Mouse (Mus musculus): ENCODE measurements at regions not wholly inside any gene's neighbourhood (a gene's known extent, or its start where the extent isn't known, plus 50 kb on each side); places are given as distances from the start of the nearest gene placed in this dataset.
"Not testable (repeated sequence)": the region's sequence is repeated elsewhere in the genome, so short reads cannot be mapped to it uniquely, and the experiment has no call there.

DNA sequence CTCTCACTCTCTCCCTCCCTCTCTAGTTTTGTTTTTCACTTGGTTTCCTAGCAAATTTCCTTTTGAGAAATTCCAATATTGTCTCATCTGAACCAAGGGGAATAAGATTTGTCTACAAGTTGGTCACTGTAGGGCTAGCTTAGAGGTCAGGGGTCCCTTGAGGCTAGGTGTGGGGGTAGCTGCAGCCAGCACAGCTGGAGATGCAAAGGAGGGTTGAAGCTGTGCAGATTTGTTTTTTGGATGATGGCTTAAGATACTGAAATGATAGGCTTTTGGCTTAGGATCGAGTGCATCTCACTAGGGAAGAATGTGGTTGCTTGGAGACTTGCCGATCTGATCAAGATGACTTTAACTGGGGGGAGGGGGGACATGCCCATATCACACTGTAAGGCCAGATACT, 88.3 kb upstream of the Tmem28 start:
- DNase-seq = no peak

DNA sequence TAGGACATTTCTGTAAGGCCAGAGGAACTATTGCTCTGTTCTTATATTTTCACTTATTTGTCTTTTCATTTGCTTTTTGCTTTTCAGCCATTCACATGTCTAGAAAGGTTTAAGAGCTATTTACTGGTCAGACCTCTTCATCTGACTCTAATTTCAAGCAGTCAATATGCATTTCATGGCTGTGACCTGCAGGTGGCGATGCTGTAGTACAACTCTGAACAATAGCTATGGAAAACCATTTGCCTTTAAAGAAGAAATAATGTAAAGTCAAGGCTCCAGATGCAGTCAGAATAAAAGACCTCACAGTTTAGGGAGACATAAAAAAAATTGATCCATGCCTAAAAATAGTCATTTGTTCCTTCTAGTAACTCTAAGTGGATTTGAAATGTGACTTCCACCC, 95.7 kb upstream of the Tmem28 start:
- peak; percentile 24 for DNase-seq

DNA sequence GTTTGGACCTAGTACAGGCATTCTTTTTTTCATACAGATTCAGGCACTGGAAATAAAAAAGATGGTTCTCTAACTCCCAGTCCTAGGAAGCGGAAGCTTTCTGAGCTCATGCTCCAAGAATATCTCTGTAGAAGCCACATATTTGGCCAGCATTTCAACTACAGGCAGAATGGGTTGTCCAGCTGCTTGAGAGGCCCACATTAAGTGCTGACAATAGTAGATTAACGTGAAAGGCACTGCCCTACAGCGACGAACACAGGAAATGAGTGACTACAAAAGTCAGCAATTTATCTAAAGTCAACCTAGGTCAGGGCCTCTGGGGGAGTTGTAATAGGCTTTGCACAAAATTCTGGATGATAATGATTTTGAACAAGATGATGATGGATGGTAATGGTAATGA, 125.5 kb upstream of the Tmem28 start:
- DNase-seq = no peak

DNA sequence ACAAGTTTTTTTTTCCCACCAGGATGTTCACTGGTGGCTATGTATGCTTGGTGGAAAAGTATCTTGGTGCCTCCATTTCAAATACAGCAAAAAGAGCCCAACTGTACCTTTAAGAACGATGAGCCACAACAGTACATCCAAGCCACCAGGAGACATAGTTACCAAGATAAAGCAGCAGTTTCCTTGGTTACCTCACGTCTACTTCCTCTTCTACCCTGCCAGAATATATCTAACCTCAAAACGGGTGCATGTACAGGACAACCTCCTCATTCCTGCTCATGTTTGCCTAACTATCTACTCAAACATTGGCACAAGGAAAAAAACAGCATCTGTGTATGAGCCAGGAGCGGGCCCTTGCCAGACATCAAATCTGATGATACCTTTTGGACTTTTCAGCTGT, 129.8 kb upstream of the Tmem28 start:
- no peak for DNase-seq

DNA sequence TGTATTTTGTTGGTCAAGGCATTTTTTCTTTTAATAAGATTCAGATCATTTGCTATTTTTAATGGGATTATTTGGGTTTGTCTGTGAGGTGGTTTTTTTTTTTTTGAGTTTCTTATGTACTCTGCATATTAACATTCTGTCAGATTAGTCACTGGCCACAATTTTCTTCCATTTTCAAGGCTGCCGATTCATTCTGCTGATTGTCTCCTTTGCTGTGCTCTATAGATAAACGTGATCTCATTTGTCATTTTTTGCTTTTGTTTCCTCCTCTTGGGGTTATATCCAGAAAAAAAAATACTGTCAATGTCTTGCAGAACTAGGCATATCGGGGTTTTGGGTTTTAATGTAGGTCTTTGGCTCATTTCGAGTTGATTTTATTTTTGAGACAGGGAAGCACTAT, 131.1 kb upstream of the Tmem28 start:
- DNase-seq = no peak

DNA sequence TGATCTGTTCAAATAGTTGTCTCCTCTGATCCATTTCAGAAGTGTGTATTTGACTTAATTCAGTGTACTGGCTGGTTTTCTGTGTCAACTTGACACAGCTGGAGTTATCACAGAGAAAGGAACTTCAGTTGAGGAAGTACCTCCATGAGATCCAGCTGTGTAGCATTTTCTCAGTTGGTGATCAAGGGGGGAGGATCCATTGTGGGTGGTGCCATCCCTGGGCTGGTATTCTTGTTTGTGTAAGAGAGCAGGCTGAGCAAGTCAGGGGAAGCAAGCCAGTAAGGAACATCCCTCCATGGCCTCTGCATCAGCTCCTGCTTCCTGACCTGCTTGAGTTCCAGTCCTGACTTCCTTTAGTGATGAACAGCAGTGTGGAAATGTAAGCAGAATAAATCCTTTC, 138.3 kb upstream of the Tmem28 start:
- DNase-seq = not testable (repeated sequence)

DNA sequence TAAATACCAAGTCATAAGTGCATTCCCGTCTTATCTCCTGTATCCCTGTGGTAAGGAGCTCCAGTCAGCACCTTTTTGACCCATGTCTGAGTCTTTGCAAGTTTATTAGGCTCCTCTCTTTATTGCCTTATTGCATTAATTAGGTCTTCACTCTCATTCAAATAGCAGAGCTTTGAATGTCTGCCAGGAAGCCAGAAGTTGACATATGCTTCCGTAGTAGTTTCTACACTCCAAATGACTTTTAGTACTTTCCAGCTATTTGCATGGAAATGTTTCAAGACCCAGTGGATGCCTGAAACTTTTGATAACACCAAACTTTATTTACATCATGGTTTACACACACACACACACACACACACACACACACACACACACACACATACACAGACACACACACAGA, 153.2 kb upstream of the Tmem28 start:
- no peak for DNase-seq

DNA sequence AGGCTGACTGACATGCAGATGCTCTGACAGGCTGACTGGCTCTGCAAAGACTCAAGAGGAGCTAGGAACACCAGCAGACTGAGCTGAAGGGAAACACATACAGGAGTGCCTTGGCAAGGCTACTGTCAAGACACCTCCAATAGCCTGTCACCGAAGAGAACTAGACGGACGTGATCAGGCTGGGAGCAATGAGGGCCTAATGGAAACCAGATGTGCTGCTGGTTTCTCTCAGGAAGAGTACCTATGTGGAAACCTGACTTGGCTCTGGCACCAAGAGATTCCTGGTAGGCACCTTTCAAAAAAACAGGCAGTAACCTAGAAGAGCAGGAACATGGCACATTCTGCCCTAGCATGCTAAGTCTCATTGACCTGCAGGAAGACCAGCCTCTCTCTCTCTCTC, 158.3 kb upstream of the Tmem28 start:
- DNase-seq = no peak

DNA sequence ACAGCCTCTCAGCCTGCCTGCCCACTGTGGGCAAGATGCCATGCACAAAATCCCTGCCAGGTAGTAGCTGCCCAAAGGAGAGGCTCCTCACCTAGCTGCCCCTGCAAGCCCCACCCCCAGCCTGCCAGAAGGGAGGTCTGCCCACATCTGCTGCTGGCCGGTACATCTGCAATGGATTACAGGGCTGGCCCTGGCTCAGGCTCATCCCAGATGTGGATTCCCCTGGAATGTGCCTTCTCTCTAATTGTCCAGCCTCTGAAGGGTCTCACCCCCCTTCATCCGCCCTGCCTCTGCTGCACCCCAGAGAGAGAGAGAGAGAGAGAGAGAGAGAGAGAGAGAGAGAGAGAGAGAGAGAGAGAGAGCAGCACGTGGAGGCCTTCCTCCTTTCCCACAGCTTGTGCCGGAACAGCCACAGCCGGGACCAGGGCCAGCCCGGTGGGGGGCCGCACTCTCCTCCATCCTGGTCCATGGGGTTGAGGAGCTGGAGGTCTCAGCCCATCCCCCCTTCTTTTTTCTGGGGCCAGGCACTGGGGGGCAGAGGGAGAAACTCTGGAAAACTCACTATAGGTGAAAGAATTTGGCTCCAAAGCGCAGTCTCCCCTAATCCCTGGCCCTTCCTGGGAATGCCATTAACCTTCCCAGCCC, 161.2 kb upstream of the Tmem28 start:
- DNase-seq = no peak

DNA sequence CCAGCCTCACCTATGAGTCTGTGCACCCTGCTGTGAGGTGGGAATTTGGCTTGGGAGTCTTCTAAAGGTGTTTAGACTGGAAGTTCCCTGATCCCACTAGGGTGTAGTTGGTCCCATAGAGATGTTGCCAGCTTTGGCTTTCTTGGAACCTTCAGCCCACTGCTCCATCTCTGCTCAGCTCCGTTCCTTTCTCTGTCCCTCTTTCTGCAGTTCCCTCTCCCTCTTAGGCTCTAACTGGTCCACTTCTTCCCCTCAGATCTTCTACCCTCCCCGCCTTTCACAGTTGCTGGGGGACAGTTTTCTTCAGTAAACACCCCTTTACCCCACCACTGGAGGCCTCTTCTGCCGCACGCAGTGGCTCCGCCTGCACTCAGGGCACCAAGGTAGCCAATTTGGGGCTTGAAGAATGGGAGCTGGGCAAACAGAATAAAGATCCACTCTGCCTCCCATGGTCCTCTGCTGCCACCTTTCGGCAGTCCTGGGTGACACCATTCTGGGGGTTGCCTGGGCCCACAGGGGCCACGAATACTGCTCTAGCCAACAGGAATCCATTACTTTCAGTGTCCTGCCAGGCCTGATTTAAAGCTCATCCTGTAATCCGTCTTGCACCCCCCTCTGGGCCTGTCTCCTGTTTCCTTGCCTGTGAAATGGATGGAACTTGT, 162.9 kb upstream of the Tmem28 start:
- DNase-seq = peak; percentile 30

DNA sequence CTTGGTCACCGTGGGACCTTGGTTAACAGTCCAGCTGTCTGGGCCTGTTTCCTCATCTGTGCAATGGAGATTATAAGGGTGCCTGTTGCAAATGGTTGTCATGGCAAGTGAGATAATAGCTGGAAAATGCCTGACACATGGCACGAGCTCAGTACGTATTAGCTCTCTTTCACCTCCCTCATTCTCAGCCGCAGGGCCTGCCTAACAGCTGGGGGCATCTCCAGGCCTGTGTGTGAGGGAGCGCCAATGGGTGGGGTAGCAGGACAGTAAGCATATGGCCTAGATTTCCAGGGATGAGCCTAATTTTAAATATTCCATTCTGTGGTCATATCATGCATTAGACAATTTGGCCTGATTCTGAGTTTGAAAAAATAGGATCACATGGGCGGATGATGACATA, 163.8 kb upstream of the Tmem28 start:
- DNase-seq = no peak

DNA sequence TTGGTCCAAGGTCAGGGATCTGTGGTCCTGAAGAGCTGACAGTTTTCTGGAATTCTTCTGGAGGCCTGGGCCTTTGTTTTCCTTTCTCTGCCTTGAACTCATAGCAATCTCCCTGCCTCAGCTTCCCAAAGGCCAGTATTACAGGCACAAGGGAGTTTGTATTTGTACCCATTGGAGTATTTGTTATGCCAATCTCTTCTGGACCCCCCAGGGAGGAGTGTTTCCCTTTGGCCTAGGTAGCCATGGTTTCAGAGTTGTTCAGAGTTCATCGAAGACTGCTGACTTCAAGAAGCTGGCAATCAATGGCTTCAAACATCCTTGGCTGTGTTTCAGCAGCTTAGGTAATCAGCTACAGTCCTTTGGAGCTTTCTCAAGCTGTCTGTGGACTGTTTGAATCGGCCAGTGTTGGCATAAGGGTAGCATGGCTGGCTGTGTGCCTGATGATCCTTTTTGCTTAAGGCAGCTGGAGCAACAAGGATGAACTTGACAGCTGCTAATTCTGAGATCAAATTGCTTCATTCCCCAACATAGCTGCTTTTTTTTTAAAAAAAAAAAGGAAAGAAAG, 161.2 kb upstream of the Pja1 start:
- no peak for DNase-seq

DNA sequence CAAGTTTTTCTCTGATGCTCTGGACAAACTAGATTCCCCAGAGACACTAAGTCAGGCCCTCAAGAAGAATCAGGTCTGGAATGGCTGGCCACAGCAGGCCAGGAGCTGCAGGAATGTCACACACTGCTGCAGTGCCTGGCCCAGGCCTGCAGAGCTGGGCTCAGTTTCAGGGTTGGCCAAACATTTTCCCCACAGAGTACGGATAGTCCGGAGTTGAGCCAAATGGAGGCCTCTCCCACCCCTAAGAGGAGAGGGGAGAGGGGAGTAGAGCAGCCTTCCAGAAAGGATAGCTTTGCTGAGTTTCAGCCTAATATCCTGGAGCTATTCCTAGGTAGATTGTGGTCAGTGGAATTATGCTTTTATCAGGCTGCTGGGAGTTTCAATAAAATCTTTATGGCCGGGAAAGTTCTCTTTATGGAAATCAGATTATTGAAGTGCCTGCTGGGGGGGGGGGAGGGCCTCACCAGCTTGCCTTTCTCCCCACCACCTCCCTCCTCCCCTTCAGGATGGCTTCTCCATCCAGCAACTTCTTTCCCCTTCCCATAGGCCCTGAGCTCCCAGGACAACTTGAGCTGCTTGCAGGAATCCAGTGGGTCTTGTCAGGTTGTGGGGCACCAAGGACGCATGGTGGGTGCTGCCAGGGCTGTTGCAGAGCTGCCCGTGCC, 153.6 kb upstream of the Pja1 start:
- DNase-seq = no peak

DNA sequence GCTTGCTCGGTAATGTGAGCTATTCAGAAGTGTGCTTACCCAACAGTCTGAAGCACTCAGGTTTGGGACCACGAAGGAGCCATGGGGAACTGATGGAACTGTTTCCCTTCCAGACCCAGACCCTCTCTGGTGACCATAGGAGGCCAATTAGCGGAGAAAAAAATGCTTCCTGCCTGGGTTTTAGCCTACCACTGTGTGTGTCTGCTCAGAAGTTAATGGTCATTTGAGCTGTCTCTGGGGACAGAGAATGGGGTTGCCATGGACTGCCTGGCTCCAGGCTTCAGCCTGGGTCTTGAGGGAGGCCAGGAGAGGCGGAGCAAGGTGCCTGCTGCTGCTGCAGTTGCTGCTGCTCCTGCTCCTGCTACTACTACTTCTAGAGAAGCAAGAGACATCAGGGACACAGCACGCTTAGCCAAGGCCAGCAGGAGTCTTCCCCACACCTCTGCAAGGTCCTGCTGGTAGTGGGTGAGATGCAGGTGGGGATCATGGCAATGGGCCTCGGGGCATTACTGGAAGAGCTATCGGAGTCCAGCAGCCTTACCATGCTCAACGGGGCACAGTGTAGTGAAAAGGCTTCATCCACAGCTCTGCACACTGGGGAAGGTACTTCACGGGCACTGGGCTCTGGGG, 141.2 kb upstream of the Pja1 start:
- DNase-seq = no peak

DNA sequence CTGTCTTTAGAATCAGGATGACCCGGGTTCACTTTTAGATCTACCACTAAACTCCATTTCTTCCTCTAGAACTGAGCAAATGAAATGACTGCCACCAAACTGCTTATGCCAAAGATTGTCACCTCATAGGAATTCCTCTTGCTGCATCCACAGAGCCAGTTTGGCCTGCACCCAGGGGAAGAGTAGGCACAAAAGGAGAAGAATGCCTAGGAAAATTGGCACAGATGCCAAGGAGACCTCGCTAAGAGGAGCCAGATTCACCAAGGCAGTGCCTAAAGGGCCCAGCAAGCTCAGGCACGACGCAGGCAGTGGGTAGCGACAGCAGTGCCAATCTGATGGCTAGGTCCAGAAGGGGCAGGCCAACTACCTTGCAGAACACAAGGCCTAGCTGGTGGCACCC, 139.0 kb upstream of the Pja1 start:
- no peak for DNase-seq

DNA sequence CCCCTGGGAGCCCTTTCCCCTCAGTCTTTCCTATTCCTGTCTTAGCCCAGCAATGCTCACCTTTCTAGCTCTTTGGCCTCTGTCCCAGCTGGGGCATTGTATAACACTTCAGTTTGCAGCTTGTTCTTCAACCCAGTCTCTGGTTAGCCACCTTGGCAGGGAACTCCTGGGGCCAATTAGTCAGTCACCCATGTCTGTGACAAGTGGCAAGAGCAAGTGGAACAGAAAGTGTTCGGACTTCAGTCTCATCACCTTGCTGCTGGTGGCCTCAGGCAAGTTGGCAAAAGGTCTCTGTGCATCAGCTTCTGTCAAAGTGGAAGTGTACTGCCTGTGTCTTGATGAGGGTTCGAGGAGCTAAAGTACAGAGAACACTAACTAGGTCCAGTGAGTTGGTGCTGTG, 138.5 kb upstream of the Pja1 start:
- DNase-seq = no peak

DNA sequence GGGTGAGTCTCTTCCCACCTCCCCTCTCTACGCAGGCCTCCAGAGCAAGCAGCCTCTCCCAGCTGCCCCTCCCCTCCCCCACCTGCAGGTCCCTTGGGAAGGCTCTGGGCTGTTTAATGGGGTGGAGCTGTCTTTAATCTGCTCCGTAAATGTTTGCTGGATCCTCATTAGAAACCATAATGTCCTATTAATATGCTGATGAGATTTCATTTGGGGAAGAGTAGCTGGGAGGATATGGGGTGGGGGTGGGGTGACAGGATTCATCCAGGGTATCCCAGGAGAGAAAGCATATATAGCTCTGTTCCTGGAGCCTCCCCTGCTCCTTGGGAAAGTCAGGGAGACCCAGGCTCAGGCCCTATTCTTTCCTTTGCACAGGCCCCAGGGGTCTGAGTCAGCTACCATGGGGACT, 137.2 kb upstream of the Pja1 start:
- DNase-seq = no peak

DNA sequence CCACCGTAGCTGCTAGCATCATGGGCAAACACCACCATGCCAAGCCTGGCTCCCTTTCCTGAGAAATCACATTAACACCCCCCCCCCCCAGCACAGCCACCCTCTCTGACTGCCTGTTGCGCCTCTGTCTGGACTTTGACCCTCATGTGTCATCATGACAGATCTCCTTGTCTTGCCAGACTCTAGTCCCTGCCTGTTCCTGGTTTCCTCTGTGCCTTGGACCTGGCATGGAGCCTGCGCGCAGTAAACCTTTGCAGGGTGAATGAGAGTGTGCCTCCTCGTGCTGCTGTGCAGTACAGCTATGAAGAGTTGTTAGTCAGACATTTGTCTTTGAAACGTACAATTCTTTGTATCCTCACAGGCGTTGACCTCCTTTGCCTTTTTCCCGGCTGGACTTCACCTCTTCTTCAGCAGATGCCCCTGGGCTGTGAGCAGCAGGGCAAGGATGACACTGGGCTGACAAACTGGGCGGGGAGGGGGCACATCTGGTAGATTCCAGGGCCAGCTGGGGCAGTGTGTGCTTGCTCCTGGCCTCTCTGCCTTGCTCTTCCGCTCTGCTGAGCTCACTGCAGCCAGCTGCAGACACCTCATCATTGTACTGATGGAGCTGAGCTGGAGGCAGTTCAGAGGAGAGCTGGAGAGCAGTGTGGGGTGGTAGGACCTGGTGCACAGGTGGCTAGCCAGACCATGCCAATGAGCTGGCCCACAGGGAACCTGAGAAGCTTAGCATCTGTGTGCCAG, 134.2 kb upstream of the Pja1 start:
- DNase-seq = no peak

DNA sequence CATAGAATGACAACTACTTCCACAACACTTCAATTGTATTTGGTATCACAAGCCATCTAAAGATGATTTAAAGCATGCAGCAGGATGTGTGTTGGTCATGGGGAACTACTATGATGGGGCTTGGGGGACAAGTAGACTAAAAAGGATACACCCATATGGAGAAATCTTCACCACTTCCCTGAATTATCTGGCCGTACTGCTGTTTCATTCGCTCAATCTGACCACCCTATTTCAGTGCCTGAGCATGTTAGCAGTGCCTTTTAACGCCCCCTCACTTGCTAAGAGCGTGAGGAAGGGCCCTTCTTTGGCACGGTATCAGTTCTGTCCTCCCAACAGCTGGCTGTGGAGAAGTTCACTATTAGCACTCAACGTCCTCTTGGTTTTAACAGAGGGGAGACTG, 132.6 kb upstream of the Pja1 start:
- no peak for DNase-seq

DNA sequence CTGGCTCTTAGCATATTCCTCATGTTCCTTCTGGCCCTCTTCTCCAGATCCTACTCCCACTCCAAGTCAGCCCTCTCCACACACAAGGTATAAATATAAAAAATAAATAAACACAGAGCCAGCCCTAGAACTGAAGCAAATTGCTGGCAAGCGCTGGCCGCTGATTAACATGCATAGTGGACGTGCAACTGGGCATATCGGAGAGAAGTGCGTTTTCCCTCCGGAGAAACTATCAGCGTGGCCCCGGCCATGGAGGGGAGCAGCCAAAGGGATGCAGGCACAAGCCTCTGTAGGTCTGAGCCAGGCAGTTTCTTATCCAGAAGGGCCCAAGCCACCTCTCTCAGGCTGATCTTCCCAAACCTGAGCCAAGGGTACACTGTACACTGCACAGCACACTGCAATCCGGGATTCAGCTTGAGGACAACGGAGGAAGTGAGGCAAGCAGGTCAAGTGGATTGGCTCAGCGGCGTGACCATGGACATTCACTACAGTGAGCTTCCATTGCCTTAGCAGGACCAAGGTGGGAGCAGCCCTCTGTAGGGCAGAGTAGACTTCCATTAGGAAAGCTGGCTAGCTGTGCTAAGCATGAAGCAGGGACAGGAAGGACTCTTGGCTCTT, 131.3 kb upstream of the Pja1 start:
- no peak for DNase-seq

DNA sequence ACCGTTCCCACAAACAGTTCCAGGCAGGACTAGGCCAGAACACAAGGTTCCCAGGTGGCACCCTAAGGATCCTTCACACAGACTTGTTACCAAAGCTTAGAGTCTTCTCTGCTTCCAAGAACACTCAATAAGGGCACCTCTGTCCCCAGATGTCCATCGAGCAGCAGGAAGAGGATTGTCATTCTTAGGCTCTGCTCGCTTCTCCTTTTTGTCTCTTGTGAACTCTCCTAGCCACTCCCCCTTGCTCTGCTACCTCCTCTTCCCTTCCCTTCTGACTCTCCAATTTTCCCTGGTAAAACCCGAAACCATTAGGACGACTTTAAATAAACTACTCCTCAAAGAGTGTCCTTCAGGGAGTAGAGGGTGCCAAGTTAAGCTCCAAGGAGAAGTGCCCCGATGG, 124.4 kb upstream of the Pja1 start:
- DNase-seq = no peak

DNA sequence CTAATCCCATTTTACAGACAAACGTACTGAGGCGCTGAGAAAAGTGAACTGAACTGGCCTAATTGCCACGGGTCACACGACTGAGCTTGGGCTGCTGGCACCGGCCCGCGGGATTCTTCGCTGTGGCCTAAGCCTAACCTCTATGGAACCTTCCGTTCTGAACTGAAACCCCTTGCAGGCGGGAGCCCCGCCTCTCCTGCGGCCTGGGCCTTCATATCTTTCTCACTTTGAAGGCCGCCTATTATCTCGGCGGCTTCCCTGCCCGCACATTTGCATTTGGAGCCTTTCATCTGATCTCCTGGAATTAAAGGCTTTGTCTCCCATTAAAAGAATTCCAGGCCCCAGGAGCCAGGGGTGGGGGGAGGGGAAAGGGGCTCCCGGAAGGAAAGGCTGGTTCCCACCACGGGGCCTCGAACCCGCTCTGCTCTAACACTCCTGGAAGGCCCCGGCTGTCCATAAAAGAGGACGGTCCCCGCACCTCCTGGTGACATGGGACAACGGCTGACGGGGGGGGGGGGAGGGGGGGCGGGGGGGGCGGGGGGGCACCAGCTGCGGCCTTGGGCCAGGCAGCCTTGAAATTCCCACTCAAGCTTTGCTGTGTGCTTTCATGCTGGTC, 122.9 kb upstream of the Pja1 start:
- no peak for DNase-seq

Measured in cerebellum, adult 9-10 months (tissue).